Mouse (Mus musculus) heart, adult 2 months (tissue): ENCODE data around the gene Ppa1.

ENCODE experiments used
- CTCF ChIP-seq: fragments of 200-600 bp; IDR thresholded peaks from 2 replicates; pipeline ENCODE4 v1.8.1; 2022; ENCODE audit warnings: antibody characterized with exemption, mild to moderate bottlenecking, moderate library complexity
- POLR2A ChIP-seq: fragments of 200-500 bp; IDR thresholded peaks from 2 replicates; pipeline ENCODE4 v1.6.1; 2011; ENCODE audit warnings: mild to moderate bottlenecking, low read depth, low read length, control low read depth; ENCODE audit not compliant: insufficient read depth

- no peak for TF ChIP-seq CTCF
- no peak for TF ChIP-seq POLR2A
Observed at GRCm38 (mm10) chr10:61655188-61655587, 6.8 kb downstream of the Ppa1 start.
